Mouse (Mus musculus) ES-Bruce4 (cell line): ENCODE data around the gene Tram2.

Source experiments
- EP300 ChIP-seq: IDR thresholded peaks from 2 replicates; pipeline ENCODE4 v1.6.1; 2011; ENCODE audit warnings: low read depth, low read length; ENCODE audit not compliant: insufficient read depth
- POLR2A ChIP-seq: IDR thresholded peaks from one replicate; pipeline ENCODE4 v1.8.1; 2011; ENCODE audit warnings: low read length; ENCODE audit not compliant: insufficient read depth

DNA sequence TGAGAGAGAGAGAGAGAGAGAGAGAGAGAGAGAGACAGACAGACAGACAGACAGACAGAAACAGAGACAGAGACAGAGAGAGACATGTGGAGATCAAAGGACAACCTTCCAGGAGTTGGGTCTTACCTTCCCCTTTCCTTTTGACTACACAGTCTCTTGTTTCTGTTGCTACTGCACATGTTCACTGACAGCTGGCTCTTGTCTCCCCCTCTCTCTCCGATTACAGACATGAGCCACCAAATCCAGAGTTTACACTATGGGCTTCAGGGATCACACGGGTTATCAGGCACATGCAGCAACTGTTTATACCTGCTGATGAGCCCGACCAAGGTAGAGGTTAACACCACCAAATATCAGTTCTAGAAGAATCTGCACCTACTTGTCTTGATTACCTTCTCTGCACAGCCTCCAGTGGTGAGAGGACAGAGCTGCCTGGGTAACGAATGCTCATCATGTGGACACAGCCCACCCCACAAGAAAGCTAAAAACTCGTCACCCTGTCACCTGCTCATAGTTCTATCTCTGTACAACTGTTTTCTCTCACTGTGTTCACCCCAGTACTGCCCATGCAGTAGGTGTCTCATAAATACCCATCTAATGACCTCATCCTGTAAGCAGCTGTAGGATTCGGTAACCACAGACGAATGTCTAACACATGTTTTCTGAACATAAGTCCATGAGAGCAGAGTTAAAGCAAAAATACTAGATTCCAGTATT, 38.3 kb downstream of the Tram2 start:
- TF ChIP-seq EP300 (no peak), POLR2A (no peak)
